Mouse (Mus musculus): ENCODE measurements around the gene Sp140.
"Not testable (repeated sequence)": the region's sequence is repeated elsewhere in the genome, so short reads cannot be mapped to it uniquely, and the experiment has no call there.

Sp140 gene

DNA sequence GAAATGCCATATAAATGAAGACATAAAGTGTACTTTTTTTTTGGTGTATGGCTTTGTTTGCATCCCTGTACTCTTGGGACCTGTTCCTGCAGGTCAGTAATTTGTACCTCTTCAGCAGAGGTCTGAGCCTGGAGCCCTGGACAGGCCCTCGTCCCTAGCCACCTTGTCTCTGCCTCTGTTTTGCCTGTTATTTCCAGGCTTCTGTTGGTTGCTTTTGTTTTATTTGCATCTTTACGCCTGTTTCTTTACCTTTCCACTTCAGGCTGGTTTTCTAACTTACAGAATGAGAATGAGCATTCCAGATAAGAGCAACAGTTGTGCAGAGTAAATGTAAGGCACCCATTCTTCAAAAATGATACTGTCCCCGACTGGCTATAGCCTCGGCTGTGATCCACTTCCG, at the start of gene Sp140:
Sp140 (plus strand) TSS at position 301 of the 400 bp plus-strand sequence.
- not testable (repeated sequence) for DNase-seq (ENCODE audit: low spot score)

DNA sequence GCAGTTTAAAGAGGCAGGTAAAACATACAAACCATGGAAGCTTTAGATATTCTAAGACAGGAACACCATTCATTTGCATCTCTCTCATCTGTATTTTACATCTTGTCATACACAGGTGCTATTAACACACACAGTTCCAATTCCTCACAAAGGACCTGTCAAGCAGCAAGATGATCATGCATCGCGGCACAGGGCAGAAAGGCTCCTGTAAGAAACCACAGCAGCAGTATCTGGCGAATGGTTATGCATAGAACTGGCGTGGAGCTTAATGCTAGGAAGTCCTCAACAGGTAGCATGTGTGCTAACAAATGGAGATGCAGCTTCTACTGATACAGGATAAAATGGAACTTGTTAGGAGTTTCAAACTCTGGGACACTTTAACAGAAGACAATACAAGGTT, 44.9 kb upstream of the Sp140 start:
- not testable (repeated sequence) for DNase-seq (ENCODE audit: low spot score)

DNA sequence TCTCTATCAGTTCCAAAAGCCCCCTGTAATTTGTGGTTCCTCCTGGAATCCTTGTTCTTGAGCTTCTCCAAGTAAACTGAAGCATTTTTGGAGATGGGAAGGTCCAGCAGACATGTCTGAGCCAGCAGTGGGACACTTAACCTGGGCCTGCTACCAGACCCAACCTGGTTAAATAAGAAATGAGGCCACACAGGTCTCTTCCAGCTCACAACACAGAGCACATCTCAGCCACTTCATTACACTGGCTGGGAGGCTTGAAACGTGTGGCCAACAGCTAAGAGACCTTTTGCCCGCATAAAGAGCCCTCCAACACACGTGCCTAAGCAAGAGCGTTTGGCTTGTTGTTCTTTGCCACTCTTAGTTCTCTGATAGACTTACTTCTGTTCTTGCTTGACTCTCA, 26.6 kb upstream of the Sp140 start:
- not testable (repeated sequence) for DNase-seq (ENCODE audit: low spot score)

DNA sequence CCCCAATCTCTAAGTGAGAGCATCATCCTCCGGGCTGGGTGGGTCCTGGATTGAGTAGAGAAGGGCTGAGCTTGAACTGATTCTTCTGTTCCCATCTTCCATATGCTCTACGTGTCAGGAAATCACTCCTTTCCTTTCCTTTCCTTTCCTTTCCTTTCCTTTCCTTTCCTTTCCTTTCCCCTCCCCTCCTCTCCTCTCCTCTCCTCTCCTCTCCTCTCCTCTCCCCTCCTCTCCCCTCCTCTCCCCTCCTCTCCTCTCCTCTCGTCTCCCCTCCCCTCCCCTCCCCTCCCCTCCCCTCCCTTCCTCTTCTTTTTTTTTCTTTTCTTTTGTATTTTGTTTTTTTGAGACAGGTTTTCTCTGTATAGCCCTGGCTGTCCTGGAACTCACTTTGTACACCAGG, 24.8 kb upstream of the Sp140 start, which contains the start of gene G530012D18Rik:
G530012D18Rik (plus strand) TSS at position 301 of the 400 bp plus-strand sequence.
- DNase-seq (ENCODE audit: low spot score), result not testable (repeated sequence)

DNA sequence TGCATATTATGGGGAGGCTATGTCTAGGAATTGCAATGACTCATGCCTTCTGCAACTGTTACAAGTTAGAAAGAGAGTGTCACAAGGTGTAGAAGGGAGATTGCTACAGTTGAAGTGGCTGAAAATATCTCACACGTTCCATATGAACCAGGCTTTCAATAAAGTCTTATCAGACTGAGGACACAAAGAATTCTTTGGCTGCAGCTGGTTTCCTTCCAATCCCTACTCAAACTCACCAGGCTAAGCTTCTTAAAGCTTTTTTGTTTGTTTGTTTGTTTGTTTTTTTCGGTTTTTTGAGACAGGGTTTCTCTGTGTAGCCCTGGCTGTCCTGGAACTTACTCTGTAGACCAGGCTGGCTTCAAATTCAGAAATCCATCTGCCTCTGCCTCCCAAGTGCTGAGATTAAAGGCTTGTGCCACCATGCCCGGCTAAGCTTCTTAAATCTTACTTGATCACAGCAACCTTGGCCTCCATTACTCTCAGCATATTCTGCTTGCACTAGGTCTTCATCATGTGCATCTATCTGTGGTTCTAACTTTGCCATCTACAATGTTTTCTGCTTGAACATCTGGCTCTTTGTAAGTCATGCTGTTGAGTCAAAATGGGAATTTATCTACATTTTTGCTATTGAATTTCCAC, 21.7 kb upstream of the Sp140 start:
- not testable (repeated sequence) for DNase-seq (ENCODE audit: low spot score)

DNA sequence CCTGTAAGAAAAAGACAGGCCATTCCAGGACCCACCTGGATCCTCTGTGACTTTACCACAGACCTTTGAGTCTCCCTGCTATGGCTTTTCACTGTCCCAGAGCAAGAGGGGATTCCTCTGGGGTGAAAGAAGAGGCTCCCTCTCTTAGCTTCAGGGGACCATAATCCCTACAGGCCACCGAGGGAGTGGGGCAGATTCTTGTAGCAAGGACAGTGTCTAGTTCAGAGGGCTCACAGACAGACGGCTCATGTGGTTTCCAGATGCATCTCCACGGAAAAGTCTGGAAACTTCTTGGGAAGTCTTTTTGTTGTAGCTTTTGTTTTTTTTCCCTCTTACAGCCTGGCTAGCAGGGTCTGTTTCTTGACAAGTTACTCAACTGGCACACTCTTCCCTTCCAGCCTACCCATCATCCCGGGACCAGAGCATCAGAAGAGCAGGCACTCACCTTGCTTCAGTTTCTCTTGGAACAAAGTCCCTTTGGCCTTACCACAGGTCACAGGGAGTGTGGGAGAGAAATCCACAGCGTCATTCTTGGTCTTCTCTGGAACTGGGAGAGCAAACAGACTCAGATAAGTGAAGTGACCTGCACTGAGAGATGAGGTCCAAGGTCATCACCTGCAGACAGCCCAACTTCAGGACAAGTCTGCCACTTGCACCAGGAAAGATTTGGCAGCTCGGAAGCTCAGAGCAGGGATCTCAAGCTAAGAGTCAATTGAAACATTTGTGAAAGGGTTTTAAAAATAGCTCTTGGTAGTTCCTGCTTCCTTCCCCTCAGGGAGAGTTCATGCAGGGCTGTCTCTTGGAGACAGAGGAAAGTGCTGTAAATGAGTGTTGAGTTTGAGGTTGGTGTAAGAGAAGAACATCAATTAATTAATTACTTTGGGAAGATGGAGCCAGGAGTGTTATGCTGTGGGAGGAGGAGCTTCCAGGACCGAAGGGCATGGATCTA, 20.7 kb upstream of the Sp140 start:
- DNase-seq (ENCODE audit: low spot score), result not testable (repeated sequence)

DNA sequence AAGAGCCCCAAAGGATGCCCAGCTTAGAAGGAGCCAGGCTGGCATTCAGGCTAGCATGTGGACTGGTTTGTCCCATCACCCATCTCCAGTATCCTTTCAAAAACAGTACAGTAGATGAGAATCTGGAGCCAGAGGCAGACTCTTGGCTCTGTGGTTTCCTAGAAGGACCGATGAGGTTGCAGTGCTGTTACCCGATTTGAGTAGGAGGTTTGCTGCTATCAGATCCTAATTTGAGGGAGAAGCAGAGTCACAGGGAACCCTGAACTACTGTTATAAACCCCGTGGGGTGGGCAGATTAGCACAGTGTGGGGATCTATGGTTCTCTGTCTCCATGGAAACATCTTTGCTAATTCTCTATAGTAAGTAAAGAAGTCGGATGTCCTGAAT, 20.0 kb upstream of the Sp140 start:
- not testable (repeated sequence) for DNase-seq (ENCODE audit: low spot score)

DNA sequence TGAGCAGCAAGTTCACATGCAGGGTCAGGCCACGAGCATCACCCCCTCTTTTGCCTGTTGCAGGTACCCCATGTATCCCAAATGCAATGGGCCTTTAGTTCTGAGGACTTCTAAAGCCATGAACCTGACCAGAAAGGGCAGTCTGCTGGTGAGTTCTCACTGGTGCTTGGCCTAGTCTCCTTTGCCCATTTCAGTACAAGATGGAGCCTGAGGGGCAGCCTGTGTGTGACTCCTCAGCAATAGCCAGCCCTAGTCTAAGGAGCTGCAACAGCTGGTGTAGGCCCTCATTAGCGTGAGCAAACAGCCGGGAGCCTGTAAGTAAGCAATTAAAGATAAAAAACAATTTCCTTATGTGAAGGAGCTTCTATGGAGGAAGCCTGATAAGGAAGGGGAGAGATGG, 19.6 kb upstream of the Sp140 start:
- DNase-seq (ENCODE audit: low spot score), result not testable (repeated sequence)

DNA sequence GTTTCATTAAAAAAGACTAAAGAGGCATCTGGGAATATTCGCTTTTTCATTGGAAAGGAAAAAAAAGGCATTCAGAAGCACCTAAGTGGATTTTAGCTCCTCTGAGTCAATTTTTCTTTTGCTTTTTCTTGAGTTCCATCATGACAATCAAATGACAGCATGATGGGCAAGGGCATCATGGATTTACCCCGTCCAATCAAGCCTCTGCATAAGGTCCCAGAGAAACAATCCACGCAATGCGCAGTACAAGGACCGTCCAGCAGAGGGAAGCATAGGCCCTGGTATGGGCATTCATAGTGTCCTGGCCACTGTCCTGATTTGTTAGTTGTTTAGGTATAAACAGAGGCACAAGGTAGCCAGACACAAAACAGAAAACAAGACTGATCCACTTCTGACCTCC, 18.7 kb upstream of the Sp140 start:
- DNase-seq (ENCODE audit: low spot score), result not testable (repeated sequence)

DNA sequence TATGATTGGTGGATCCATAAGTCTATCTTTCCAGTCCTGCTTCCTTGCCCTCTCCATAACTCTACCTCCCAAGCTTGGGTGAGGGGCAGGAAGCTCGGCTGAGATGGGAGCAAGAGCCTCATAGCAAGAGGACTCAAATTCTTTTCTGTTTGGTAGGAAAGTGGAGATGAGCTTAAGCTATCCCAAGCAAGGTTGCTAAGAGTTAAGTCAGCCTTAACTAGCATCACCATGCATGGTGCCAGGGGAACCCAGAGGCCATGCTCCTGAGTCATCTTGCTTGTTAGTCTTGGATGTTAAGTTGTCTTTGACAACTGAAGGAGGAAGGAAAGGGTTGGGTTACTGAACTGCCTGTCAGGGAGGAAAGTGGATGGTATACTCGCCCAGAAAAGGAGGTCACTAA, 11.5 kb upstream of the Sp140 start:
- DNase-seq (ENCODE audit: low spot score), result not testable (repeated sequence)

DNA sequence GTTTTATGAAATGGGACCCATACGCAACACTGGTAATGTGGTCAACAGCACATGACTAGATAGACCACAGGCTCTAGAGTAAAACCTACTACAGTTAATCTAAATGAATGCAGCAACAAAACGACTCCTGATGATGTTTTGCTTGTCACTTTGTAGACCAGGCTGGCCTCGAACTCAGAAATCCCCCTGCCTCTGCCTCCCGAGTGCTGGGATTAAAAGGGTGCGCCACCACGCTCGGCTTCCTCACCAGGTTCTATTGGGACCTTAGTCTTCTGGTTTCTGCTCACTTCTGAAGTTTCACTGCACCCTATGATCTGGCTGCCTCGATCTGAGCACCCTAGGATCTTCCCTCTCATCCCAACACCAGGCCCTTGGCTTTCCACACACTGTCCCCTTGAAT, 7.7 kb upstream of the Sp140 start:
- DNase-seq (ENCODE audit: low spot score), result not testable (repeated sequence)

DNA sequence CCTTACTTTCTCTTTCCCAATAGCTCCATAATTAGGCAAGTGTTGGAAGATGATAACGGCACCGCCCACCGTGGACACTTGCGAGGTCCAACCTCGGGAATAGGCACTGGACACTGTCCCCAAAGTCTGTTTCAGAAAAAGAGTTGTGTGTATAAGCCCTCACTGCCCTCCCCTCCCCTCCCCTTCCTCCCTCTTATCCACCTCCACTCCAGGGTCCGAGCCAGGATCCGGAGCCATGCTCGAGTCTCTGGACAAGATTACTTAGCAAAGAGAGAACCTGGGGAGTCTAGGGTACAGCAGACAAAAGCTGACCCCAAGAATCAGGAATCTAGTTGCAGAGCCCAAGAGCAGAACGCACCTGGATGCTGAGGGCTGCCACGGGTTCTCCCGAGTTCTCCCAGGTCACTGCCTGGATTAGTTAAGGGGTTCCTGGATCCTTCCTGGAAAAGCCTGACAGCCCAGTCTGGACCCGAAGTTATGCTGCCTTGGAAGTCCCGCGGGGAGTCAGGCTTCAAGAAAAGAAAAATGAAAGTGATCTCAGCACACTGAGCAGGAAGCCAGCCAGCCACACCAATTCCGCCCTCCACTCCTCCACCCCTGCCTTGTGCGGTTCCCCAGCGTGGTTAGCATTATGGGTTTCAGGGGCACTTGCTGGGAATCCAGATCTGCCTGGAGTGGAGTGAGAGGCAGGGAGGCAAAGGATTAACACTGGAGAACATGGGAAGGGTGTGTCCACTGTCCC, 1.7 kb upstream of the Sp140 start, which contains the start of gene Sp110:
Sp110 (minus strand) TSS at position 547 of the 742 bp plus-strand sequence.
- DNase-seq (ENCODE audit: low spot score), result not testable (repeated sequence)

DNA sequence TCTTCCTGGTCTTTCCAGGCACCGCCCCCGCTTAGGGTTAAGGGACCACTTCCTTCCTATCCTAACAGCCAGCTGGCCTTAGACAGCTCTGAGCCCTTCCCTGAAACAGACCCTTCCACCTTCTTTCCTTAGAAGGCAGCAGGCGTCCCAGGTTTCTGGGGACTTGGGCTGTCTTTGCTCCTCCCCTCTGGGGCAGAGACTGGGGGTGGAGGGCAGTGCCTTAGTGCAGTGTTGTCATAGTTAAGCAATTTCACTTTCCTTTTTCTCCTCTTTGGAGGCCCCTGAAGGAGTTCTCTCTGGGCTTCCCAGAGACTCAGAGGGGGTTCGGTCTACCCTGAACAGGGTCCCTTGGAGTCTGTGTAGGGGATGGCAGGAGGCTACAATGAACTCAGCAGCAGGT, 616 bp downstream of the Sp140 start:
- DNase-seq (ENCODE audit: low spot score), result not testable (repeated sequence)

DNA sequence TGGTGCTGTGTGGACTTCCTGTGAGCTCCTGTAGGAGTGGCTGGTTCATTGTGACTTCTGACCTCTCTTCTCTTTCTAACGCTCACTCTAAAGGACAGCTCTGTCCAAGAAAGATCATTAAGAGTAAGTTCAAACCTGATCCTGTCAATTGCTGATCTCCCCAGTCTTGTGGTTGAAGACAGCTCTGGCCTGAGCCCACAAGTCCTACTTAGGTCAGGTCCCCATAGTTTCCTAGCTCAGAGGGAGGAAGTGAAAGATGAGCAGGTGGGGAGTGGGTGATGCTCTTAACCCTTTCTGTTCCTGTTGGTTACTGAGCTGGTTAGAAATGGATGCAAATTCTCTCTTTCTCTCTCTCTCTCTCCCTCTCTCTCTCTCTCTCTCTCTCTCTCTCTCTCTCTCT, 4.2 kb downstream of the Sp140 start:
- DNase-seq (ENCODE audit: low spot score), result not testable (repeated sequence)

DNA sequence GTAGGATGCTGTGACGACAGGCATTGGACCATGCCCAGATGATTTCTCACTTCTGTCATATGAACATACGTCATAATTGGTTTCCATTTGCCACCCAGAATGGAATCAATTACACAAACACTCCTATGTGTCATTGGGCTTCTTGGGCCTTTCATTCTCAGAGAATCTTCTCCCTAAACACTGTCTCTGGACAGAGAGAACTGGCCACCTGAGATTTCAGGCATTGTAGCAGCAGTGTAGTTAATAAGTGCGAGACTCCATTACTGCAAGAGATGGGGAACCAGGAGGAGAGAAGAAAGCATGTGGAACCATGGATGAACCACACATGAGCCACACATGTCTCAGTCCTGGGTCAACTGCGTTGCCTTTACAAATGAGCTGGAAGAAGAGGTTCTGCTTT, 8.2 kb downstream of the Sp140 start:
- not testable (repeated sequence) for DNase-seq (ENCODE audit: low spot score)

DNA sequence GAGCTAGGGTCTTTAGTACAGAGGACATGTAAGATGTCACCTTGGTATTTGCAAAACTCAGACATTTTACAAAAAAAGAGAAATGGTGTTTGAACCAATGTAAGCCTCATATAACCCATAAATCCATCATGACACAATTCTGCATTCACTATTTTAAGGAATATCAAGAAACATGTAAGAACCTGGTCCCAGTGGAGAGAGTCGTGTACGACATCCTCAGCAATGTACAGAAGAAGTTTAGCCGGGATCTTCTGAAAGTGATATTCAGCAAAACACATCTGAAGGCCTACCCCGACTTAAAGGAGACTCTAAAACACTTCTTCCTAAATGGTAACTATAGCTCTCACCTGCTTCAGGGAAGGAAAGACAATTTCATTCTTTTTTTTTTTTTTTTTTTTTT, 10.4 kb downstream of the Sp140 start:
- not testable (repeated sequence) for DNase-seq (ENCODE audit: low spot score)

DNA sequence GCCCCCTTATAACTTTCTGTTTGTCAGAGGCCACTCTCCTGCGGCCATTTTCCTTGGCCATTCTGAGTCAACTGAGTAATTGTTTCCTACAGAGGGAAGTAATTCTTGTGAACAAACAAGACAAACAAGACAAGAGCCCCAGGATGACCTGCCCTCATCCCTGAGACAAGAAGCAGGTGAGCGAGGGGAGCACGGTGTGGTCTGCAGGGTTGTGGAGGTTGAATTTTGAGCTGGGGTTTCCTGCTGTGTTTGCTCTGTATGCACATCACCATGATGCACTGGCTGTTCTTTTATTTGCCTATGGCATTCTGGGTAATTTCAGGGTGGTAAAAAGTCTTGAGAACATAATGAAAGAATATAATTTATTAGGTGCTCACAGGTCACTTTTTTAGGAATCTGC, 14.9 kb downstream of the Sp140 start:
- DNase-seq (ENCODE audit: low spot score), result not testable (repeated sequence)

DNA sequence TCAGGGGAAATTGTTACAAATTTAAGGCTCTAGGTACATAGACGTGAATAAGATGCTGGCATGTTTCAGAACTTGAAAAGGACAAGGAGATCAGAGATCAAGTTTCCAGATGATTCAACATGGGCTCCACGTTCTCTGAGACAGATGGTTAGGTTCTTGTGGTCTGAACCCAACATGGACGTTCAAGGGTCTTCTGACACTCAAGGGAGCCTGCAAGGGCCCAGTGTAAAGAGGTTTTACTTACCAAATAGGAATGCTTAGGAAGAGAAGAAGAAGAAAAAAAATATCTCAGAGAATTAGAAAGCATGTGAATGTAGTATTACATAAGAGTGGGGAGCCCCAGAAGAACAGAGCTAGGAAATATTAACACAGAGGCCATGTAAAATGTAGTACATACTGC, 15.6 kb downstream of the Sp140 start:
- DNase-seq (ENCODE audit: low spot score), result not testable (repeated sequence)

DNA sequence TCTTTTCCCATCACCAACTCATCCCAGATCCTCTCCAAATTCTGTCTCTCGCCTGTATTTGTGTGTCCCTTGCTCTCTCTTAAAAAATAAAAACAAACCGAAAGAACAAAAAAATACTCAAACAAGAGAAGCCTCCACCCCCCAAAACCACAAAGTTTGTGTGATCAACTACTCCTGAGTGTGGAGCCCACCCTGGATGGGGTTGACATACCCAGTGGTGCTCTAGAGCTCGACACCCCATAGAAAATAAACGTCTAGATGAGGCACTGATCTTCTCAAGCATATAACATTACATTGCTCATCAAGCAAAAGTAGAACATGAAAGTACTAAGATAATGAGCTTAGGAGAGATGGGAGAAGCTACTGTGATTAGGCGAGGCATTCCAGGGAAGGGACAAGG, 17.0 kb downstream of the Sp140 start:
- DNase-seq (ENCODE audit: low spot score), result not testable (repeated sequence)

DNA sequence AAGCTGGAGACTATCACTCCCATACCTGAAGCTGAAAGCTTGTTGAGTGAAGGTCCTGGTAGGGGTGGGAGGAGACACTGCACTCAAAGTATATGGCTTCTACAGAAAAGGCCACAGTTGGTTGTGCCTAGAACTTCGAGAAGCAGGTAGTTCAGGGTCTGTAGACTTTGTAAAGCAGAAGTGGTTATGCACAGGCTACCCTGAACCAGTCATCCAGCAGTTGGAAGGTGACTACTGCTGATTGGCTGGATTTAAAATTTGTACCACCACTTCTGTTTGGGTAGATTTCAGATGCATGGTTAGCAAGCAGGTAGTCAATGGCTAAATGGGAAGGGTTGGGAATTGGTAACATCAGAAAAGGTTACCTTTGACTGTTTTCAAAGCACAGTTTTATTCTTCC, 18.5 kb downstream of the Sp140 start:
- DNase-seq (ENCODE audit: low spot score), result not testable (repeated sequence)

DNA sequence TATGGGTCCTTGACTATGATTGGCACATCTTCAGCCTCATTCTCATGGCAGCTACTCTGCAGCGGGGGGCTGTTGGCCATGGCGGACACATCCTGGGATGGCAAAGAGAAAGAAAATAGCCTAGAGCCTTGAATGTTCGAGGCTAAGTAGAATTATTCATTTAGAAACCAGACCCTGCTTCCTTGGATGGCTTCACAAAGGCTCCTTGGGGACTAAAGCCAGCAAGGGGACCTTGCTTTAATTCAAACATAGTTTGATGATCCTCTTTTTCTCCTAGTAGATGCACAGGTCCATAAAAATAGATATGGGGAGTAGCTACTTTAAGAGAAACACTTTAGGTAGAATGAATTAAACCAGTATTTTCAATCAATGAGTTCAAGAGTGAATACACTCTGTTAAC, 36.8 kb downstream of the Sp140 start:
- DNase-seq (ENCODE audit: low spot score), result not testable (repeated sequence)

DNA sequence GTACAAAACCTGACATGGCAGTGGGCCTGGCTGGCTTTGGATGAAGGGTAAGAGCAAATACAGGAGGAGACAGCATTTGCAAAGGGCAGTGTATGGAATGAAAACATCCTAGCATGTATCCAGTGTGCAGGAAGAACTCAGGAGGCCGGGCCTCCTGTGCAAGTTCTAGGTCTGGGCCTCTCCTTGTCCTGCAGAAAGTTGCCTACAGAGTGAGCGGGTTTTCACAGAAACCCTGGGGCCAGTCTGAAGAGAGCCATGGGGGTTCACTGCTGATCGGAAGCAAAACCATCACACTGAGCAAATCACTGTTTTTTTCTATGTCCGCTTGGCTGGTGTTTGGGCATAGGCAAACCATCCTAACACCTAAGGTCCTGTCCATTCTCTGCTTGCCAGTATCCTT, 38.0 kb downstream of the Sp140 start:
- not testable (repeated sequence) for DNase-seq (ENCODE audit: low spot score)

Data from yolk sac, embryonic 10.5 days (tissue).